Mouse (Mus musculus) MEL (cell line): ENCODE measurements around the gene Omd.

Source experiments
- CHD2 ChIP-seq: IDR thresholded peaks from 2 replicates; pipeline ENCODE4 v1.6.1; 2011; ENCODE audit warnings: low read length, improper control_type of control experiment
- MAZ ChIP-seq: IDR thresholded peaks from 2 replicates; pipeline ENCODE4 v1.6.1; 2012; ENCODE audit warnings: low read depth, mild to moderate bottlenecking, inconsistent platforms, low read length, improper control_type of control experiment
- RAD21 ChIP-seq: IDR thresholded peaks from 2 replicates; pipeline ENCODE4 v1.6.1; 2011; ENCODE audit warnings: mild to moderate bottlenecking, low read depth, low read length, improper control_type of control experiment

DNA sequence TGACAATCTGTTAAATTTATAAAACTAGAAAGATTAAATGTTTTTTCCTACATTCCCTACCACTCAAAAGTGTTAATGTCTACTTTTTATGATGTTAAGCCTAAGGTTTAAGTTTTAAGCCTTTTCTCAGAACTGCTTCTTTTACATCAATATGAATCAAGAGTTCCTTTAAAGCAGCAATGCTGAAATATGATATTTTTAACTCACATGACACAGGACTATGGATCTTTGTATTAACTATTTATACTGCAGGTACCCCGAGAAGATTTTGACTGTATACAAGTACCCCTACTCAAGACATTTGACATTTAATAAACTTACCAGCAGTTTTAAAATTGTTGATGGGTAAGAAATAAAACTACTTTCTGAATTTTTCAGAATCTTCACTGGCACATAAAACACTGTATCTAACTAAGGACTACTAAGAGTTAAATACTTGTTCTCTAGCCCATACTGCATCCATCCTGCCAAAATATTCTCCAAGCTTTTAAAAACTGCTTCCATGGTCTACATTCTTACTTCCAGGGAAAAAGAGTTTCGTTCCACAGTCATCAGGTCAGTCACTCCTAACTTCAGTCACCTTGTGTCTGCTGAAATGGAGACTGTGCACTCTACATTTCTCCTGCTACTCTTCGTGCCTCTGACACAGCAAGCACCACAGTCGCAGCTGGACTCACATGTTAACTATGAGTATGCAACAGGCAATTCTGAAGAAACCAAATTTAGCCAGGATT, 26.5 kb downstream of the Omd start:
- TF ChIP-seq MAZ, result no peak
- no peak for TF ChIP-seq RAD21
- no peak for TF ChIP-seq CHD2
